ENCODE assay signal across 9 mouse cellular contexts in genomic region chr11:108980530-108980929, GRCm38 (mm10).
A peak's percentile ranks its signal among the peaks of the same experiment; 100 is the strongest.
DNase-seq lines count a peak whose midpoint lies in the region; ATAC-seq and TF ChIP-seq lines count a peak whose summit lies in the region.
"Had no signal": no experiment of that assay in that cellular context is flagged by ENCODE, and none has a peak within 500 bp of the region (broad histone marks: within the 10 kb centered on the region; RNA-seq: fewer than 3 reads in every experiment).

No protein-coding gene starts in this region.

- WGBS in embryonic facial prominence, embryonic 14.5 days, result 51% methylated on average over 12 of the region's 12 CpGs
- 84% methylated on average over 12 of the region's 12 CpGs for WGBS in embryonic facial prominence, embryonic 10.5 days
- WGBS in cerebellum, adult 2 months, result 12% methylated on average over 12 of the region's 12 CpGs
- WGBS in lung, adult 2 months, result 16% methylated on average over 12 of the region's 12 CpGs

- DNase-seq in embryonic facial prominence, embryonic 14.5 days (ENCODE audit: low spot score), result peak; percentile 73
- DNase-seq in embryonic facial prominence, embryonic 10.5 days (ENCODE audit: low spot score), result no peak
- peak; percentile 41 to 68 for DNase-seq in cerebellum, adult 2 months
- DNase-seq in heart, postnatal 4 days, result peak; percentile 53
- DNase-seq in lung, adult 2 months, result peak; percentile 57
- DNase-seq in urinary bladder, postnatal 36 days (ENCODE audit: low spot score in 2 of 2), result peak; percentile 37 to 57
- no peak for DNase-seq in thymus, postnatal 0 days (ENCODE audit: low spot score)
- no peak for DNase-seq in liver

- H3K9me3 ChIP-seq in embryonic facial prominence, embryonic 14.5 days (ENCODE audit: control insufficient read depth, low read length), result no peaks in the 10 kb centered on the region
- H3K9me3 ChIP-seq in embryonic facial prominence, embryonic 10.5 days, result no peaks in the 10 kb centered on the region
- H3K9me3 ChIP-seq: neural tube, embryonic 13.5 days had no signal

- no peak for TF ChIP-seq POLR2A in cerebellum, adult 2 months (IDR thresholded peaks at IDR 0.05; ENCODE audit: borderline replicate concordance, insufficient read depth, low read length)
- TF ChIP-seq POLR2A in lung, adult 2 months (IDR thresholded peaks at IDR 0.05; ENCODE audit: borderline replicate concordance, extremely low read depth, low read depth, low read length), result no peak

- no peak for ATAC-seq in embryonic facial prominence, embryonic 14.5 days (ENCODE audit: low read depth)

- no peaks in the 10 kb centered on the region; the same call in 1 of the 2 replicates for H3K4me1 ChIP-seq in embryonic facial prominence, embryonic 14.5 days (ENCODE audit: control insufficient read depth, insufficient read depth, low read length)
- peaks cover 19% of the 10 kb centered on the region for H3K4me1 ChIP-seq in embryonic facial prominence, embryonic 10.5 days
- peaks cover 9% of the 10 kb centered on the region; the same call in 1 of the 2 replicates for H3K4me1 ChIP-seq in cerebellum, adult 2 months (ENCODE audit: control insufficient read depth, insufficient read depth, low read length)
- peaks cover 8% of the 10 kb centered on the region; the same call in 1 of the 2 replicates for H3K4me1 ChIP-seq in lung, adult 2 months (ENCODE audit: control insufficient read depth, insufficient read depth, low read length)
- H3K4me1 ChIP-seq: neural tube, embryonic 13.5 days had no signal

- H3K27ac ChIP-seq in embryonic facial prominence, embryonic 14.5 days (replicated peaks; ENCODE audit: low read depth, low read length), result no peak overlapping the region
- H3K27ac ChIP-seq in embryonic facial prominence, embryonic 10.5 days (replicated peaks), result no peak overlapping the region
- no peak overlapping the region for H3K27ac ChIP-seq in cerebellum, adult 2 months (ENCODE audit: insufficient read depth, low read length)
- H3K27ac ChIP-seq: neural tube, embryonic 13.5 days had no signal

- H3K27me3 ChIP-seq in embryonic facial prominence, embryonic 14.5 days (replicated peaks; ENCODE audit: control insufficient read depth, insufficient read depth, low read length), result no peaks in the 10 kb centered on the region
- peaks cover 15% of the 10 kb centered on the region for H3K27me3 ChIP-seq in embryonic facial prominence, embryonic 10.5 days (replicated peaks; ENCODE audit: low read depth, poor library complexity, severe bottlenecking)
- H3K27me3 ChIP-seq in cerebellum, adult 2 months (ENCODE audit: control insufficient read depth, insufficient read depth, low read length), result no peaks in the 10 kb centered on the region
- H3K27me3 ChIP-seq: neural tube, embryonic 13.5 days had no signal

- no peak overlapping the region for H3K4me2 ChIP-seq in embryonic facial prominence, embryonic 14.5 days (ENCODE audit: low read depth, low read length)
- H3K4me2 ChIP-seq: neural tube, embryonic 13.5 days had no signal

- no peaks in the 10 kb centered on the region for H3K36me3 ChIP-seq in embryonic facial prominence, embryonic 14.5 days (ENCODE audit: control insufficient read depth, insufficient read depth, low read length)
- H3K36me3 ChIP-seq in embryonic facial prominence, embryonic 10.5 days (replicated peaks), result no peaks in the 10 kb centered on the region
- H3K36me3 ChIP-seq: neural tube, embryonic 13.5 days had no signal

- H3K4me3 ChIP-seq in embryonic facial prominence, embryonic 14.5 days (ENCODE audit: low read depth, low read length), result no peak overlapping the region
- H3K4me3 ChIP-seq in embryonic facial prominence, embryonic 10.5 days, result no peak overlapping the region
- no peak overlapping the region for H3K4me3 ChIP-seq in cerebellum, adult 2 months (replicated peaks; ENCODE audit: insufficient read depth, low read depth, low read length)
- no peak overlapping the region for H3K4me3 ChIP-seq in lung, adult 2 months (replicated peaks; ENCODE audit: extremely low read depth, low read depth, low read length)
- H3K4me3 ChIP-seq: neural tube, embryonic 13.5 days had no signal

- H3K9ac ChIP-seq in embryonic facial prominence, embryonic 14.5 days (ENCODE audit: low read depth, low read length), result no peak overlapping the region
- H3K9ac ChIP-seq: neural tube, embryonic 13.5 days had no signal

- no peak for TF ChIP-seq CTCF in cerebellum, adult 2 months (IDR thresholded peaks at IDR 0.05; ENCODE audit: borderline replicate concordance, insufficient read depth, low read depth, low read length)
- no peak for TF ChIP-seq CTCF in lung, adult 2 months (IDR thresholded peaks at IDR 0.05; ENCODE audit: insufficient read depth, low read length)

Comparison
In these comparisons a context has a peak if more than half of its experiments do, and no peak if none do; other contexts are left out.
1. DNase-seq: peak in embryonic facial prominence, embryonic 14.5 days (single experiment), cerebellum, adult 2 months (2 of 2), heart, postnatal 4 days (single experiment), lung, adult 2 months (single experiment) and urinary bladder, postnatal 36 days (2 of 2); none in embryonic facial prominence, embryonic 10.5 days (single experiment), thymus, postnatal 0 days (single experiment) and liver (single experiment).